Mouse (Mus musculus) intestine, postnatal 0 days (tissue): Measurements from ENCODE around the gene Rapgefl1. TPM values are rescaled to one million over a fixed set of nuclear protein-coding genes. Genes with fewer than 3 reads are reported as not detected.

Experiments
- ATAC-seq: fragments of 200-750 bp; cut with Nextera tagmentation; 2 replicates; pipeline ENCODE4 v1.8.0; 2017; ENCODE audit warnings: mild to moderate bottlenecking, moderate TSS enrichment, moderate library complexity
- H3K27ac ChIP-seq: fragments of 300-500 bp; sonication (generic); 2 replicates; pipeline ENCODE4 v1.5.1; 2014; ENCODE audit warnings: mild to moderate bottlenecking, low read depth, low read length, moderate library complexity
- H3K27me3 ChIP-seq: fragments of 300-500 bp; sonication (generic); replicated peaks from 2 replicates; pipeline ENCODE4 v1.6.1; 2014; ENCODE audit warnings: low read length, mixed read lengths; ENCODE audit not compliant: control insufficient read depth, insufficient read depth
- H3K36me3 ChIP-seq: fragments of 300-500 bp; sonication (generic); 2 replicates; pipeline ENCODE4 v1.6.1; 2014; ENCODE audit warnings: mild to moderate bottlenecking, moderate library complexity; ENCODE audit not compliant: control insufficient read depth, insufficient read depth
- H3K4me1 ChIP-seq: fragments of 300-500 bp; sonication (generic); replicated peaks from 2 replicates; pipeline ENCODE4 v1.6.1; 2014; ENCODE audit warnings: antibody characterized with exemption, low read length, mixed read lengths; ENCODE audit not compliant: control insufficient read depth, insufficient read depth
- H3K4me2 ChIP-seq: fragments of 300-500 bp; sonication (generic); replicated peaks from 2 replicates; pipeline ENCODE4 v1.6.1; 2014; ENCODE audit warnings: low read depth, mild to moderate bottlenecking, moderate library complexity
- H3K4me3 ChIP-seq: fragments of 300-500 bp; sonication (generic); 2 replicates; pipeline ENCODE4 v1.5.1; 2014; ENCODE audit warnings: low read depth, low read length
- H3K9ac ChIP-seq: fragments of 300-500 bp; sonication (generic); 2 replicates; pipeline ENCODE4 v1.6.1; 2014; ENCODE audit warnings: mild to moderate bottlenecking, low read depth, low read length
- H3K9me3 ChIP-seq: fragments of 300-500 bp; sonication (generic); 2 replicates; pipeline ENCODE4 v1.6.1; 2016; ENCODE audit warnings: mixed run types; ENCODE audit not compliant: control insufficient read depth
- CTCF ChIP-seq: sonication (generic); IDR thresholded peaks from 2 replicates; pipeline ENCODE4 v1.5.1; 2016; ENCODE audit warnings: low read depth, mild to moderate bottlenecking, control low read depth, antibody characterized with exemption, moderate library complexity
- WGBS: fragments of 180-500 bp; shearing (Covaris S2); extraction: QIAGEN DNeasy Blood & Tissue Kit; methylation state at CpG from one replicate; pipeline ENCODE4 v1.1.7; 2014; 5-methylcytosine and 5-hydroxymethylcytosine counted together
- polyA plus RNA-seq: library from polyadenylated mRNA; unstranded; fragments of >200 nt; fragmentation: Nextera tagmentation; extraction: Ambion mirVana; gene quantifications from 2 replicates; pipeline ENCODE4 v1.2.1, GENCODE M21; 2015

Rapgefl1 gene
- polyA plus RNA-seq, 1 experiment from 2014 or later: 0.69 TPM

DNA sequence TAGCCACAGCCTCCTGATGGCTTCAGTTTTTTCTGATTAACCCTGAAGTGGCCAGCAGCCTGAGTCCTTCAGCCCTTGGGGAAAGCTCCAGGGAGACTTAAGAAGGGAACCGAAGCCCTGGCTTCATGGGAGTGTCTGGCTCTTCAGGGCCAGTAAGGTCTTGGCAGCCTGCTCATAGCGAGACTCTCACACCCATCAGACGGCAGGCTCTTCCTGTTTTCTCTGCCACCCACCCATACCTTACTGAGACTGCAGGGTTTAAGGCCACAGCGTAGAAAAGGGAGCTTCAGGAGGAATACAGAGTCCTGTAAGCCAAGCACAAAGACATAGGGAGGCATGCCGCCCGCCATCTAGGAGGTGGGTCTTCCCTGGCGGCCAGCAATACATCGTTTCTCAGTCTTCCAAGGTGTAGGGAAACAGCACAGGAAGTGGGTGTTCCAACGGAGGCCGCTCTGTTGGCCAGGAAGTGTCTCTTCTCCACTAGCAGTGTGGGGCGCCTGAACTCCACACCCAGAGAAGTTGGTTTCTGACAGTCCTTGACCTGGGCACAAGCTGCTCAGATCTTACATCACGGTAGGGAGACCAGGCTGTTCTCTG is 64.0 kb downstream of the Rapgefl1 start:
- Histone ChIP-seq H3K27ac (no peak overlapping the region), H3K4me1 (no peaks in the 10 kb centered on the region), H3K9me3 (no peaks in the 10 kb centered on the region), H3K9ac (no peak overlapping the region), H3K36me3 (peaks cover 65% of the 10 kb centered on the region), H3K4me3 (no peak overlapping the region), H3K27me3 (no peaks in the 10 kb centered on the region), H3K4me2 (no peak overlapping the region)
- ATAC-seq: no peak
- WGBS: 68% methylated on average over 12 of the region's 12 CpGs
- TF ChIP-seq CTCF: no peak

DNA sequence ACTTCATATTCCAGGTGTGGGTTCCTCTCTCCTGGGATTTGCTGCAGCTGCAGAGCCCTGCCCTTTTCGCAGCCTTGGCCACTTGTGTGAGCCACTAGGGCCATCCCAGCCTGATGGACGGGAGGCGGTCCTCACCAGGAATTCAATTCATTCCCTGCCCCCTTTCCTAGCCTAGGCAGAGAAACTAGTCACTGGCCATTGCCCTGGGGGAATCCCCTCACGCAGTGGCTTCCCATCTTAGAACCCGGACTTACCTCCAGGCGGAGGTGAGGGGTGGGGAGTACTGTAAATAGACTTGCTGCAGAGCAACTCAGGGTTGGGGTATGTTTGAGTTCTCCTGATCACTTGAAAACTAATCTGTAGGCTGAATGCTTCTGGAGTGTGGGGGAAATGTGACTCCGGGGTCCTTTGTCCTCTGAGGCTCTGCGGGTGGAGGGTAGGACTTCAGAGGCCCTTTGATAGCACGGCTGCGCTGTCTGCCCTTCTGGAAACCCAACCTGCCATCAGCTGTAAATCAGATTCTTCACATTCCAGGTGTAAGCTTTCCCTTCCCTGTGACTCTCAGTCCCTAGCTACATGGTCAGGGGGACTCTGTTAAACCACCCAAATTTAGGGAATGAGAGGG is 66.1 kb downstream of the Rapgefl1 start:
- Histone ChIP-seq H3K4me3 (no peak overlapping the region), H3K4me2 (no peak overlapping the region), H3K9ac (no peak overlapping the region), H3K27me3 (no peaks in the 10 kb centered on the region), H3K27ac (no peak overlapping the region), H3K4me1 (peaks cover 4% of the 10 kb centered on the region; the same call in 1 of the 2 replicates), H3K9me3 (no peaks in the 10 kb centered on the region), H3K36me3 (peaks cover 46% of the 10 kb centered on the region)
- ATAC-seq: no peak
- 34% methylated on average over 10 of the region's 10 CpGs for WGBS
- no peak for TF ChIP-seq CTCF

Other genes starting within 250 kb of the Rapgefl1 start
- 139 and 150 TPM in 2 replicates for gene Ormdl3, start 249.4 kb upstream of the Rapgefl1 start, polyA plus RNA-seq
- gene Lrrc3c, start 238.5 kb upstream of the Rapgefl1 start, polyA plus RNA-seq: not detected in 2 replicates
- gene Gm12355, start 211.1 kb upstream of the Rapgefl1 start, polyA plus RNA-seq: 0.56 and 0.58 TPM in 2 replicates
- gene Gsdma3, start 210.4 kb upstream of the Rapgefl1 start, polyA plus RNA-seq: not detected in 2 replicates
- 0.14 and 0.16 TPM in 2 replicates for gene Gsdma2, start 190.0 kb upstream of the Rapgefl1 start, polyA plus RNA-seq
- gene Gsdma, start 172.4 kb upstream of the Rapgefl1 start, polyA plus RNA-seq: 0.38 and 0.42 TPM in 2 replicates
- 95.5 and 96.2 TPM in 2 replicates for gene Psmd3, start 154.2 kb upstream of the Rapgefl1 start, polyA plus RNA-seq
- 0.08 TPM in 1 of 2 replicates, not detected in the other for gene Csf3, start 135.5 kb upstream of the Rapgefl1 start, polyA plus RNA-seq
- 14.7 and 18.5 TPM in 2 replicates for gene Med24, start 107.3 kb upstream of the Rapgefl1 start, polyA plus RNA-seq
- gene Thra, start 96.1 kb upstream of the Rapgefl1 start, polyA plus RNA-seq: 32.4 and 39.1 TPM in 2 replicates
- 4.1 and 5.1 TPM in 2 replicates for gene Nr1d1, start 61.5 kb upstream of the Rapgefl1 start, polyA plus RNA-seq
- gene Msl1, start 41.3 kb upstream of the Rapgefl1 start, polyA plus RNA-seq: 12.6 and 15.1 TPM in 2 replicates
- gene Casc3, start 31.9 kb upstream of the Rapgefl1 start, polyA plus RNA-seq: 10.8 and 12.4 TPM in 2 replicates
- 3.9 and 5.0 TPM in 2 replicates for gene Wipf2, start 26.9 kb downstream of the Rapgefl1 start, polyA plus RNA-seq
- gene Cdc6, start 71.0 kb downstream of the Rapgefl1 start, polyA plus RNA-seq: 4.0 and 4.5 TPM in 2 replicates
- 22.2 and 22.4 TPM in 2 replicates for gene Rara, start 91.0 kb downstream of the Rapgefl1 start, polyA plus RNA-seq
- 0.61 and 0.80 TPM in 2 replicates for gene Gjd3, start 146.2 kb downstream of the Rapgefl1 start, polyA plus RNA-seq
- gene Top2a, start 187.4 kb downstream of the Rapgefl1 start, polyA plus RNA-seq: 40.9 and 41.8 TPM in 2 replicates
- gene Igfbp4, start 204.5 kb downstream of the Rapgefl1 start, polyA plus RNA-seq: 174 and 176 TPM in 2 replicates